Mouse (Mus musculus): ENCODE measurements around the gene Sh3glb2. TPM values are rescaled to one million over a fixed set of nuclear protein-coding genes. Genes with fewer than 3 reads are reported as not detected.
A peak's percentile ranks its signal among the peaks of the same experiment; 100 is the strongest.

Gene Sh3glb2
- total RNA-seq, 2 experiments from 2014 or later, result 209 to 233 TPM

GRCm38 (mm10) chr2:30343601-30344137, 15.5 kb downstream of the Sh3glb2 start:
- DNase-seq (ENCODE audit: low spot score in 2 of 2), result peak; percentile 40 to 49

- peak in 1 of 2 experiments; percentile 17 for DNase-seq (ENCODE audit: low spot score in 2 of 2)
Observed at GRCm38 (mm10) chr2:30342544-30342943, 16.6 kb downstream of the Sh3glb2 start.

GRCm38 (mm10) chr2:30342061-30342460, 17.1 kb downstream of the Sh3glb2 start:
- peak in 1 of 2 experiments; percentile 14 for DNase-seq (ENCODE audit: low spot score in 2 of 2)

- no peak for DNase-seq (ENCODE audit: low spot score in 2 of 2)
Observed at GRCm38 (mm10) chr2:30337179-30337578, 22.0 kb downstream of the Sh3glb2 start.

- no peak for DNase-seq (ENCODE audit: low spot score in 2 of 2)
Observed at GRCm38 (mm10) chr2:30336174-30336915, 22.8 kb downstream of the Sh3glb2 start.

GRCm38 (mm10) chr2:30335324-30335723, 23.8 kb downstream of the Sh3glb2 start:
- no peak for DNase-seq (ENCODE audit: low spot score in 2 of 2)

GRCm38 (mm10) chr2:30328791-30329190, 30.3 kb downstream of the Sh3glb2 start:
- DNase-seq (ENCODE audit: low spot score in 2 of 2), result no peak

- no peak for DNase-seq (ENCODE audit: low spot score in 2 of 2)
Observed at GRCm38 (mm10) chr2:30327276-30327675, 31.9 kb downstream of the Sh3glb2 start.

- DNase-seq (ENCODE audit: low spot score in 2 of 2), result no peak
Observed at GRCm38 (mm10) chr2:30325296-30325695, 33.8 kb downstream of the Sh3glb2 start.

- DNase-seq (ENCODE audit: low spot score in 2 of 2), result no peak
Observed at GRCm38 (mm10) chr2:30323111-30323510, 36.0 kb downstream of the Sh3glb2 start.

- DNase-seq (ENCODE audit: low spot score in 2 of 2), result no peak
Observed at GRCm38 (mm10) chr2:30319260-30319659, 39.9 kb downstream of the Sh3glb2 start.

GRCm38 (mm10) chr2:30316955-30317354, 42.2 kb downstream of the Sh3glb2 start:
- DNase-seq (ENCODE audit: low spot score in 2 of 2), result no peak

GRCm38 (mm10) chr2:30316136-30316535, 43.0 kb downstream of the Sh3glb2 start:
- DNase-seq (ENCODE audit: low spot score in 2 of 2), result no peak

- no peak for DNase-seq (ENCODE audit: low spot score in 2 of 2)
Observed at GRCm38 (mm10) chr2:30311481-30311880, 47.7 kb downstream of the Sh3glb2 start.

- no peak for DNase-seq (ENCODE audit: low spot score in 2 of 2)
Observed at GRCm38 (mm10) chr2:30309351-30309750, 49.8 kb downstream of the Sh3glb2 start.

GRCm38 (mm10) chr2:30306087-30306486, 53.0 kb downstream of the Sh3glb2 start:
- no peak for DNase-seq (ENCODE audit: low spot score in 2 of 2)

GRCm38 (mm10) chr2:30299966-30300365, 59.2 kb downstream of the Sh3glb2 start:
- no peak for DNase-seq (ENCODE audit: low spot score in 2 of 2)

GRCm38 (mm10) chr2:30299525-30299924, 59.6 kb downstream of the Sh3glb2 start:
- DNase-seq (ENCODE audit: low spot score in 2 of 2), result no peak

Small RNA genes lying within 50 kb of the gene (microRNA-seq; reads per million reads assigned to microRNA genes)
- 0 reads per million in 2 experiments for gene Gm47292

Other genes starting within 250 kb of the Sh3glb2 start
- 100 to 1,000 TPM; 121 to 126 TPM for gene Zer1, start 234.8 kb downstream of the Sh3glb2 start, total RNA-seq (2021)
- gene Tbc1d13, start 225.6 kb downstream of the Sh3glb2 start, total RNA-seq (2021), result 10 to 100 TPM; 72.6 to 73.5 TPM
- gene Endog, start 187.8 kb downstream of the Sh3glb2 start, total RNA-seq (2021), result 10 to 100 TPM; 23.4 to 24.6 TPM
- gene Spout1, start 180.9 kb downstream of the Sh3glb2 start, total RNA-seq (2021), result 10 to 100 TPM; 31.2 to 35.3 TPM
- 10 to 100 TPM; 16.4 to 17.6 TPM for gene Kyat1, start 153.5 kb downstream of the Sh3glb2 start, total RNA-seq (2021)
- 10 to 100 TPM; 54.0 to 55.9 TPM for gene Lrrc8a, start 121.6 kb downstream of the Sh3glb2 start, total RNA-seq (2021)
- 1 to 10 TPM; 5.8 to 7.2 TPM for gene Gm28035, start 118.8 kb downstream of the Sh3glb2 start, total RNA-seq (2021)
- 10 to 100 TPM; 16.9 to 19.2 TPM for gene Phyhd1, start 93.1 kb downstream of the Sh3glb2 start, total RNA-seq (2021)
- not detected for gene Gm28038, start 78.3 kb downstream of the Sh3glb2 start, total RNA-seq (2021)
- gene Dolk, start 73.0 kb downstream of the Sh3glb2 start, total RNA-seq (2021), result 10 to 100 TPM; 23.8 to 24.4 TPM
- gene Nup188, start 72.9 kb downstream of the Sh3glb2 start, total RNA-seq (2021), result 10 to 100 TPM; 24.6 to 30.1 TPM
- gene Miga2, start 4.9 kb upstream of the Sh3glb2 start, total RNA-seq (2021), result 100 to 1,000 TPM; 101 to 112 TPM
- 10 to 100 TPM; 31.7 to 37.4 TPM for gene Dolpp1, start 32.9 kb upstream of the Sh3glb2 start, total RNA-seq (2021)
- 10 to 100 TPM; 39.0 to 41.9 TPM for gene Crat, start 56.5 kb upstream of the Sh3glb2 start, total RNA-seq (2021)
- gene Ptpa, start 56.7 kb upstream of the Sh3glb2 start, total RNA-seq (2021), result 100 to 1,000 TPM; 144 to 159 TPM
- 1 to 10 TPM; 8.0 to 9.6 TPM for gene Ier5l, start 114.9 kb upstream of the Sh3glb2 start, total RNA-seq (2021)
- 1 to 10 TPM; 4.0 to 6.5 TPM for gene Cstad, start 235.7 kb upstream of the Sh3glb2 start, total RNA-seq (2021)